ENCODE assay signal across 12 mouse cellular contexts in the genomic region with DNA sequence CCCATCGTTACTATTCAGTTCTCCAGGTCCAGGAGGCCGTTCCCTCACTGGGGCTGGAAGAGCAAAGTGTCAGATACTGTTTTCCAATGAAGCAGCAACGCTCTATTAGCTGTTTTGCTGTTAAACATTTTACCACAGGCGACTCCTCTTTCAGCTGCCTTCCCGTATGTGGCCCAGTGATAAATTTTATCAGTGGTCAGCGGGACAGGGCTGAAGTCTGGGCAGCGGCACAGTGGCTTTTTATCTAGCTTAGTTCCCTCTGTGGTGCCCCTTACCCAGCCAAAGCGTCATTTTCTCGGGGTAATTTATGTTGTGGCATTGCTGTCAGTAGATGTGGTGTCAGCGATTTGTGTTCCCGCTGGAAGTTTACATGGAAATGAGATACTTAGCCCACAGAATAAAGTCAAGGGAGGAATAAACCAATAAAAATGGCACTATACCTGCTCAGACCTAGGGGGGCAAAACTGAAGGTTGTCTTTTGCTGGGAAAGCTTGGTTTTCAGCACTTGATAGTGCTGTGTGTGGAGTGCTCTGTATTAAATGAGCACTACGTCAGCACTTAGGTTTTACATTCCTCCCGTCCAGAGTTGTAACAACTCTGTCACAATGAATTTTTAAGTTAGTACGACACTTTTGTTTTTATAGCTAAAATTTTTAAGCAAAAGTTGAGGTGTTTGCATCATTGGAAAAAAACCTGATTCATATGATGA.
DNase-seq lines count a peak whose midpoint lies in the region; ATAC-seq and TF ChIP-seq lines count a peak whose summit lies in the region.
"Had no signal": no experiment of that assay in that cellular context is flagged by ENCODE, and none has a peak within 500 bp of the region (broad histone marks: within the 10 kb centered on the region; RNA-seq: fewer than 3 reads in every experiment).

No protein-coding gene starts in this region.

- TF ChIP-seq CTCF in stomach, postnatal 0 days (IDR thresholded peaks at IDR 0.05; ENCODE audit: low read depth): no peak
- no peak for TF ChIP-seq CTCF in liver, postnatal 0 days (IDR thresholded peaks at IDR 0.05; ENCODE audit: low read depth)

- no peak for DNase-seq in heart, postnatal 25 days (ENCODE audit: low spot score)
- DNase-seq in stomach, postnatal 0 days (ENCODE audit: low spot score): no peak
- DNase-seq in liver, postnatal 0 days: peak; percentile 31
- DNase-seq in urinary bladder, postnatal 36 days (ENCODE audit: low spot score in 2 of 2): no peak
- DNase-seq in cerebellum, adult 9-11 months: no peak
- no peak for DNase-seq in thymus, postnatal 10 days (ENCODE audit: low spot score in 2 of 2)

- H3K4me3 ChIP-seq in heart, embryonic 12.5 days: no peak overlapping the region
- no peak overlapping the region for H3K4me3 ChIP-seq in stomach, embryonic 14.5 days (ENCODE audit: low read depth, low read length)
- H3K4me3 ChIP-seq in stomach, postnatal 0 days (ENCODE audit: low read depth, low read length): no peak overlapping the region
- H3K4me3 ChIP-seq in liver, postnatal 0 days (ENCODE audit: low read depth, low read length): peak overlapping the region; percentile 1; the same call in 1 of the 2 replicates
- H3K4me3 ChIP-seq: forebrain, embryonic 15.5 days; limb, embryonic 13.5 days; midbrain, embryonic 12.5 days had no signal

- H3K27me3 ChIP-seq in heart, embryonic 12.5 days (replicated peaks): no peaks in the 10 kb centered on the region
- H3K27me3 ChIP-seq in stomach, embryonic 14.5 days (ENCODE audit: control insufficient read depth, insufficient read depth, low read length): no peaks in the 10 kb centered on the region
- H3K27me3 ChIP-seq in stomach, postnatal 0 days (ENCODE audit: control insufficient read depth, insufficient read depth, low read length): no peaks in the 10 kb centered on the region
- H3K27me3 ChIP-seq in liver, postnatal 0 days (ENCODE audit: insufficient read depth, low read length): no peaks in the 10 kb centered on the region
- H3K27me3 ChIP-seq: forebrain, embryonic 15.5 days; limb, embryonic 13.5 days; midbrain, embryonic 12.5 days had no signal

- ATAC-seq in heart, embryonic 12.5 days (ENCODE audit: insufficient number of reproducible peaks, low FRiP score): peak; percentile 88
- peak; percentile 67; the same call in 1 of the 2 replicates for ATAC-seq in stomach, embryonic 14.5 days (ENCODE audit: insufficient number of reproducible peaks, insufficient read depth, low FRiP score, low read depth)
- ATAC-seq in stomach, postnatal 0 days (ENCODE audit: low FRiP score, low TSS enrichment): no peak
- ATAC-seq in liver, postnatal 0 days: peak; percentile 90
- ATAC-seq: forebrain, embryonic 15.5 days had no signal

- peaks cover 7% of the 10 kb centered on the region; the same call in 1 of the 2 replicates for H3K4me1 ChIP-seq in heart, embryonic 12.5 days (replicated peaks)
- H3K4me1 ChIP-seq in stomach, embryonic 14.5 days (ENCODE audit: control insufficient read depth, insufficient read depth, low read length): no peaks in the 10 kb centered on the region
- no peaks in the 10 kb centered on the region for H3K4me1 ChIP-seq in stomach, postnatal 0 days (replicated peaks; ENCODE audit: control insufficient read depth, insufficient read depth)
- H3K4me1 ChIP-seq in liver, postnatal 0 days (ENCODE audit: insufficient read depth): peaks cover 4% of the 10 kb centered on the region; the same call in 1 of the 2 replicates
- H3K4me1 ChIP-seq: forebrain, embryonic 15.5 days; limb, embryonic 13.5 days; midbrain, embryonic 12.5 days had no signal

- 28% methylated on average over 14 of the region's 14 CpGs for WGBS in heart, embryonic 12.5 days
- 67% methylated on average over 14 of the region's 14 CpGs for WGBS in stomach, embryonic 14.5 days
- WGBS in stomach, postnatal 0 days: 69% methylated on average over 14 of the region's 14 CpGs
- WGBS in liver, postnatal 0 days (ENCODE audit: insufficient replicate concordance): 34% methylated on average over 14 of the region's 14 CpGs

- no peak for TF ChIP-seq EP300 in stomach, postnatal 0 days (optimal IDR thresholded peaks at IDR 0.05)
- TF ChIP-seq EP300 in liver, postnatal 0 days (IDR thresholded peaks at IDR 0.05; ENCODE audit: low read depth): peak; percentile 97

- no peak overlapping the region for H3K9ac ChIP-seq in heart, embryonic 12.5 days
- H3K9ac ChIP-seq in stomach, embryonic 14.5 days (replicated peaks; ENCODE audit: low read depth, low read length): no peak overlapping the region
- no peak overlapping the region for H3K9ac ChIP-seq in stomach, postnatal 0 days (ENCODE audit: low read length)
- peak overlapping the region; percentile 36; the same call in 1 of the 2 replicates for H3K9ac ChIP-seq in liver, postnatal 0 days (replicated peaks)
- H3K9ac ChIP-seq: forebrain, embryonic 15.5 days; hindbrain, embryonic 14.5 days; limb, embryonic 13.5 days; midbrain, embryonic 12.5 days had no signal

- H3K36me3 ChIP-seq in heart, embryonic 12.5 days: no peaks in the 10 kb centered on the region
- no peaks in the 10 kb centered on the region for H3K36me3 ChIP-seq in stomach, embryonic 14.5 days (ENCODE audit: control insufficient read depth, insufficient read depth, low read length)
- no peaks in the 10 kb centered on the region for H3K36me3 ChIP-seq in stomach, postnatal 0 days (ENCODE audit: control insufficient read depth, insufficient read depth, low read length)
- no peaks in the 10 kb centered on the region for H3K36me3 ChIP-seq in liver, postnatal 0 days (replicated peaks; ENCODE audit: insufficient read depth, low read length)
- H3K36me3 ChIP-seq: forebrain, embryonic 15.5 days; limb, embryonic 13.5 days; midbrain, embryonic 12.5 days had no signal

- intact Hi-C loops in heart, postnatal 25 days (cut with DNase I): no loop called here

- H3K27ac ChIP-seq in heart, embryonic 12.5 days (ENCODE audit: poor library complexity, severe bottlenecking): no peak overlapping the region
- no peak overlapping the region for H3K27ac ChIP-seq in stomach, embryonic 14.5 days (ENCODE audit: low read length)
- no peak overlapping the region for H3K27ac ChIP-seq in stomach, postnatal 0 days (replicated peaks)
- H3K27ac ChIP-seq in liver, postnatal 0 days (ENCODE audit: low read depth): peak overlapping the region; percentile 77
- H3K27ac ChIP-seq: forebrain, embryonic 15.5 days; hindbrain, embryonic 14.5 days; limb, embryonic 13.5 days; midbrain, embryonic 12.5 days had no signal

- peak overlapping the region; percentile 58 for H3K4me2 ChIP-seq in heart, embryonic 12.5 days
- no peak overlapping the region for H3K4me2 ChIP-seq in stomach, embryonic 14.5 days (replicated peaks; ENCODE audit: low read depth, low read length)
- no peak overlapping the region for H3K4me2 ChIP-seq in stomach, postnatal 0 days (replicated peaks; ENCODE audit: low read depth)
- H3K4me2 ChIP-seq in liver, postnatal 0 days (ENCODE audit: low read depth, low read length): peak overlapping the region; percentile 65
- H3K4me2 ChIP-seq: forebrain, embryonic 15.5 days; hindbrain, embryonic 14.5 days; limb, embryonic 13.5 days; midbrain, embryonic 12.5 days had no signal

- no peaks in the 10 kb centered on the region for H3K9me3 ChIP-seq in heart, embryonic 12.5 days (replicated peaks)
- no peaks in the 10 kb centered on the region for H3K9me3 ChIP-seq in stomach, embryonic 14.5 days (ENCODE audit: control insufficient read depth, low read depth, low read length)
- no peaks in the 10 kb centered on the region for H3K9me3 ChIP-seq in stomach, postnatal 0 days (ENCODE audit: control insufficient read depth, low read length)
- no peaks in the 10 kb centered on the region for H3K9me3 ChIP-seq in liver, postnatal 0 days (ENCODE audit: low read length)
- H3K9me3 ChIP-seq: forebrain, embryonic 15.5 days; limb, embryonic 13.5 days; midbrain, embryonic 12.5 days had no signal

Comparison
In these comparisons a context has a peak if more than half of its experiments do, and no peak if none do; other contexts are left out.
1. H3K4me2 ChIP-seq: peak in heart, embryonic 12.5 days (single experiment) and liver, postnatal 0 days (single experiment); none in stomach, embryonic 14.5 days (single experiment) and stomach, postnatal 0 days (single experiment).